Mouse (Mus musculus): Measurements from ENCODE around the gene Ccdc13. TPM values are rescaled to one million over a fixed set of nuclear protein-coding genes. Genes with fewer than 3 reads are reported as not detected.
A peak's percentile ranks its signal among the peaks of the same experiment; 100 is the strongest.

Ccdc13 gene
- polyA plus RNA-seq, 1 experiment, result 2.9 TPM

DNA sequence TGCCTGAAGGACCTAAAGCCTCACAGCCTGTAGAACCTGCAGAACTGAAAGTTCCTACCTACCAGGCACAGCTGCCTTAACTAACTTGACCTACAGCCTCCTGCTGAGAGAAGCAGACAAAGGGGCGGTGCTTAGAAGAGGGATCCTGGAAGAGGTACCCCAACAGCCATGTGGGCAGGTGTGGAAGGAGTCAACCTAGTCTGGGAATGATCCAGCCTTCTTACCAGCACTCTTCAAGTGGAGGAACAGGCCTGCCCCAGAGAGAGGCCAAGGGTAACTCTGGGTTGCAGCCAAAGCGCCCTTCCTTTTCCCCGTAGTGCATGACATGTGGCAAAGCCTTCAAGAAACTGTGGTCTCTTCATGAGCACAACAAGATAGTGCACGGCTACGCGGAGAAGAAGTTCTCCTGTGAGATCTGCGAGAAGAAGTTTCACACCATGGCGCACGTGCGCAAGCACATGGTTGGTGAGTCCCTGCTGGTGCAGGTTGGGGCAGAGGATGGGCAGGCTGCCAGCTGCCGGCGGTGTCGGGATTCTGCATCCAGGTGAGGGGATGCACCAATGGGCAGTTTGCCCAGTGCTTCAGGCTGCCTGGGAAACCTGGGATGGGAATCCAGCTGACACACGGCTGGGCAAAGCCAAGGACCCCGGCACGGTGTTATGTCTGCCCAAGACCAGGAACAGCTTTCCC, 74.0 kb downstream of the Ccdc13 start:
- no peak for TF ChIP-seq CTCF (IDR thresholded peaks at IDR 0.05; ENCODE audit: borderline replicate concordance, extremely low read depth, insufficient read depth, insufficient read length)
- no peak for TF ChIP-seq POLR2A (IDR thresholded peaks at IDR 0.05; ENCODE audit: borderline replicate concordance, extremely low read depth, insufficient read depth, insufficient read length, poor library complexity, severe bottlenecking)
- DNase-seq (ENCODE audit: low read depth), result no peak

DNA sequence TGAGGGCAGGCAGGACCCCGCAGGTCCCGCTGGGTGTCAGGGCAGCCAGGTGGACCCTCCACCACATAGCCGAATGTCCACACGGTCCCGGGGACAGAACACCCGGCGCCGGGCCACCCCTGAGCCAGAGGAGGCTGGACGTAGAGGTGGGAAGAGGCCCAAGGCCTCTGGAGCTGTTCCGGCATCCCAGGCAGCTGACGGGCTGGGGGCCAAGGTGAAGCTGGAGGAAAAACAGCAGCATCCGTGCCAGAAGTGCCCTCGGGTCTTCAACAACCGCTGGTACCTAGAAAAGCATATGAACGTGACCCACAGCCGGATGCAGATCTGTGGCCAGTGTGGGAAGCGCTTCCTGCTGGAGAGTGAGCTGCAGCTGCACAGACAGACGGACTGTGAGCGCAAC, 75.5 kb downstream of the Ccdc13 start:
- DNase-seq (ENCODE audit: low read depth), result no peak
- TF ChIP-seq POLR2A (IDR thresholded peaks at IDR 0.05; ENCODE audit: borderline replicate concordance, extremely low read depth, insufficient read depth, insufficient read length, poor library complexity, severe bottlenecking) (no peak), CTCF (IDR thresholded peaks at IDR 0.05; ENCODE audit: borderline replicate concordance, extremely low read depth, insufficient read depth, insufficient read length) (no peak)

DNA sequence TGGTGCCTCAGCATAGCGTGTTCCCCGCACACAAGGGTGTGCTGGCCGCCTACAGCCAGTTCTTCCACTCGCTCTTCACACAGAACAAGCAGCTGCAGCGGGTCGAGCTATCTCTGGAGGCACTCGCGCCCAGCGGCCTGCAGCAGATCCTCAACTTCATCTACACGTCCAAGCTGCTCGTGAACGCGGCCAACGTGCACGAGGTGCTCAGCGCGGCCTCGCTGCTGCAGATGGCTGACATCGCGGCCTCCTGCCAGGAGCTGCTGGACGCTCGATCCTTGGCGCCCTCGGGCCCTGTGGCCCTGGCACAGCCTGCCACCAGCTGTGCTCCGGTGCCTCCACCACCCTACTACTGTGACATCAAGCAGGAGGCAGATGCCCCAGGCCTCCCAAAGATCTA, 76.5 kb downstream of the Ccdc13 start:
- TF ChIP-seq CTCF (IDR thresholded peaks at IDR 0.05; ENCODE audit: borderline replicate concordance, extremely low read depth, insufficient read depth, insufficient read length), result no peak
- TF ChIP-seq POLR2A (IDR thresholded peaks at IDR 0.05; ENCODE audit: borderline replicate concordance, extremely low read depth, insufficient read depth, insufficient read length, poor library complexity, severe bottlenecking), result no peak
- DNase-seq (ENCODE audit: low read depth), result peak; percentile 43

DNA sequence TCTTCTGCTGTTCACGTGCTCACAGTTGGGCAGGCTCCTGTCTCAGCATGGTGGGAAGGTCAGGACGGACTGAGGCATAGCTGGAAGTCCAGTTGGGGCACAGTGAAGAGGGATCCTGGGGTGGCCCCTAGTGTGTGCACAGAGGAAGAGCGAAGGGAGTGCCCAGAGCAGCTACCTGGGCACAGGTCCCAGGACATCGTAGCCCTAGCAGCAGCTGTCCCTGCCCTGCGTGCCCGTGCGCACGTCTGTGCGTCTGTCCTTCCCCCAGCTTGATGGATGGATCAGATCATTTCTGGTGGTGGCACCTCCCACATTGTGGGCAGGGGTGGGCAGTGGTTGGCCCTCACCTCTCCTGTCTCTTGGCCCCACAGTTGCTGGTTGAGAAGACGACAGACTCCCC, 77.0 kb downstream of the Ccdc13 start:
- TF ChIP-seq POLR2A (IDR thresholded peaks at IDR 0.05; ENCODE audit: borderline replicate concordance, extremely low read depth, insufficient read depth, insufficient read length, poor library complexity, severe bottlenecking), result no peak
- TF ChIP-seq CTCF (IDR thresholded peaks at IDR 0.05; ENCODE audit: borderline replicate concordance, extremely low read depth, insufficient read depth, insufficient read length), result no peak
- no peak for DNase-seq (ENCODE audit: low read depth)

DNA sequence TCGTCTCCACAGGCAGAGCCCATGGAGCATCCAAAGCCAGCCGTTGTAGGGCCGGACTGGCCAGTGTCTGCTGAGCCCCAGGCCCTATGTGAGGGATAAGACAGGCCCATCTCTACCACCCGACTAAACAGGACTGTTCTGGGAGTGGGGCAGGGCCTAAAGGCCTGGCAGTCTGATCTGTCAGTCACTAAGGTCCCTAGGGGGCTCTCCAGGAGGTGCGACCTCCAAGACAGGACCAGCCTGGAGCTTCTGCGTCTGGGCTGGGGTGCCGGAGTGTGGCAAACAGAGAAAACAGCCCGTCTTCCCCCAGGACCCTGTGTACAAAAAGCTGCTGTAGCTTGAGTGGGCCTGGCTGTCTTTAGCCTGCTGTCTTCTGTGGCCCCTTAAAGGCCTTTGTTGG, 77.5 kb downstream of the Ccdc13 start:
- DNase-seq (ENCODE audit: low read depth), result no peak

DNA sequence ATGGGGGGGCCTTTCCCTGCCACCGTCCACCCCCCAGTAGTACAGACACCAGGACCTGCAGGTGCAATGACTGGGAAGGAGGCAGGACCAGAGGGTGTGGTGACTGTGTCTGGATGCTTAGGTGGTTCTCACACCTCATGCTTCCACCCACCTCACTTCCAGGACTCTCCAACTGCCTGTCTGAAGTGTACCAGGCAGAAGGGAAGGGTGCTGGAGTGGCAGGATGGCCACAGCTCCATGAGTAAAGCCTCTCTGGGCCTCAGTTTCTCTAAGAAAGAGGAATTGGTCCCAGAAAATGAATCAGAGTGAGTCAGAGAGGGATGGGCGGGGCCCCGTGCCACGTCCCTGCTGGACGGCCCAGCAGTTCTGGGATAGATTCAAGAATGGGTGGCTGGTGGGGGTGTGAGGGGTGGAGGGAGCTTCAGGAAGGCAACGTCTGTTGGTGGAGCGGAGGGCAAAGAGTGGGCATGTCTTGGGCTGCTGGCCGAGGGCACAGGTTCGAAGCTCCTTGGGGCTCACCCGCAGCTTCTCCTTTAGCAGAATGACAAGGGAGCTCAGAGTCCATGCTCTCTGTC, 78.1 kb downstream of the Ccdc13 start:
- no peak for DNase-seq (ENCODE audit: low read depth)
- TF ChIP-seq CTCF (IDR thresholded peaks at IDR 0.05; ENCODE audit: borderline replicate concordance, extremely low read depth, insufficient read depth, insufficient read length) (no peak), POLR2A (IDR thresholded peaks at IDR 0.05; ENCODE audit: borderline replicate concordance, extremely low read depth, insufficient read depth, insufficient read length, poor library complexity, severe bottlenecking) (no peak)

More for the DNA sequence above, 77.5 kb downstream of the Ccdc13 start:
- TF ChIP-seq CTCF (IDR thresholded peaks at IDR 0.05; ENCODE audit: borderline replicate concordance, extremely low read depth, insufficient read depth, insufficient read length), result no peak
- no peak for TF ChIP-seq POLR2A (IDR thresholded peaks at IDR 0.05; ENCODE audit: borderline replicate concordance, extremely low read depth, insufficient read depth, insufficient read length, poor library complexity, severe bottlenecking)

DNA sequence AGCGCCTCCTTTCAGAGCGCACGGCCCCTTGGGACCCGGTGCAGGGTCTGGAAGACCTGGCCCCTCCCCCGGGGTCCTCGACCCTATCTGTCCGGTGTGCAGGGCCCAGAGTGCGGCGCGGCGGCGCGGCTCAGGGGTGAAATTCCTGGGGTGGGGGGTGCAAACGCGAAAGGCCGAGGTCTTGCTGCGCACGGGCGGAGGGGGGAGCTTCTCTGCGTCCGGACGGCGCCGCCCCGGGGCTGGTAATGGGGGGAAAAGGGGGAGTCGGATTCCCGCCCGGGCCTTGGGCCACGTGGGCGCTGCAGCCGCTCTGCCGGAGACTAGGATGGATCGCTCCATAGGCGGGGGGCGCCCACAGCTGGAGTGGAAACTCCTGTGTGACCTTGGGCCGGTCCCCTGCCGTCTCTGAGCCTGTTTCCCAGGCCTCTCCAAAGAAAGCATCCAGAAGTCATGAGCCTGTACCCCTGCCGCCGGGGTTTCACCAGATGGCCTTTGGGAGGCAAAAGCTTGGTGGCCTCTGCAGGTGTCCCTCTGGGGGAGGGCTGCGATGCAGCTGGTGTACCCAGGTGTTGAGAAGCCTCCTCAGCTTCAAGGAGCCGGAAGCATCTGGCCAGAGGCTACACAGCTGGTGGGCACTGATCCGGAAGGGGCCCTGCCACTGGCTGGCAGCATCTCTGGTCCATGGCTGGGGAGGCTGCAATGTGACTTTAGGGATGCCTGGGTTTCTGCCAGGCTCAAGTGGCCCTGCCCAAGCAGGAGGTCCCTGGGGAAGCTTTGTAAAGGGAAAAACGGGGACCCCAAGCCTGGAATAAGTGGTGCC, 78.8 kb downstream of the Ccdc13 start:
- peak; percentile 83 for DNase-seq (ENCODE audit: low read depth)
- TF ChIP-seq POLR2A (IDR thresholded peaks at IDR 0.05; ENCODE audit: borderline replicate concordance, extremely low read depth, insufficient read depth, insufficient read length, poor library complexity, severe bottlenecking) (no peak), CTCF (IDR thresholded peaks at IDR 0.05; ENCODE audit: borderline replicate concordance, extremely low read depth, insufficient read depth, insufficient read length) (no peak)

DNA sequence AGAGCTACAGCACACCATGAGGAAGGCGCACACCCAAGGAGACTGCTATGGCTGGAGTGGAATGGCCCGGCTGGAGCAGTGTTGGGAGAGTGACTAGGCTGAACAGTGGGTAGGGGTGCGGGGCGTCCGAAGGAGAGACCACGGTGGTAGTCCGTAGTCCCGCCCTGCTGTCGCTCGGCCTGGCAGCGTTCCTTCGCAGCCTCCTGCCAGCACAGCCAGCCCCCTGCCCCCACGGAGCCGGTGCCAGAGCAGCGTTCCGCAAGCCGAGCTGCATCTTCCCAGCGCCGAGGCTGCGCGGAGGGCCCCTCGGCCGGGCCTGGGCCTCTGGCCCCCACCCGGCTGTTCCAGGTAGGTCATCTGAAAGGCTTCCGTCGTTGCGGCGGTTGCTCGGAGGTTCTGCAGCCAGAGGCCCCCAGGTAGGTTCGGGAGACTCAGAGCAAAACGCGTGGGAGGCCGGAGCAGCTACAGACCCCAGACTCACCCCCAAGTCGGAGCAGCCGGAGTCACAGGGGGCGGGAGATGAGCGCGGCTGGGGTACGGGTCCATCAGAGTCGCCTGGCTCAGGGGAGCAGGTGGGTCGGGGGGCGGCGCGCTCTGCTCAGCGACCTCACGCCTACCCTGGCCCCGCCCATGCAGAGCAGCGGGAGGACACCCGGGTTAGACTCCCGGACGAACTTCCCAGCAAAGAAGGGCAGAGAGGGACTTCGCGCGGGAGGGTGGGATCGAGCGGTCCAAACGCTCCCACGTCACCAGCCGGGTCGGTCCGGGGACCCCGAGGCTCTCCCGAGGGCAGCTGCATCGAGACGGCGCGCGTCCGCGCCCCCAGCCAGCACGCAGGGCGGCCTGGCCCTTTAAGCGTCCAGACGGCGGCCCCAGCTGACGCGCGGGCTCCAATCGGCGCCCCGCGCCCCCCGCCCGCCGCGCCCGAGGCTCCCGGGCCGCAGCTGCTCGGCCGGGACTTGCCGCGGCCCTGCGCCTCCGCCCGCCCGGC, 79.9 kb downstream of the Ccdc13 start, which contains the start of gene Zfp651:
Gene Zfp651, plus strand, starts transcription at position 240 of the 991 bp plus-strand sequence.
- TF ChIP-seq CTCF (IDR thresholded peaks at IDR 0.05; ENCODE audit: borderline replicate concordance, extremely low read depth, insufficient read depth, insufficient read length) (no peak), POLR2A (IDR thresholded peaks at IDR 0.05; ENCODE audit: borderline replicate concordance, extremely low read depth, insufficient read depth, insufficient read length, poor library complexity, severe bottlenecking) (peak; percentile 54)
- peak; percentile 89 for DNase-seq (ENCODE audit: low read depth)

DNA sequence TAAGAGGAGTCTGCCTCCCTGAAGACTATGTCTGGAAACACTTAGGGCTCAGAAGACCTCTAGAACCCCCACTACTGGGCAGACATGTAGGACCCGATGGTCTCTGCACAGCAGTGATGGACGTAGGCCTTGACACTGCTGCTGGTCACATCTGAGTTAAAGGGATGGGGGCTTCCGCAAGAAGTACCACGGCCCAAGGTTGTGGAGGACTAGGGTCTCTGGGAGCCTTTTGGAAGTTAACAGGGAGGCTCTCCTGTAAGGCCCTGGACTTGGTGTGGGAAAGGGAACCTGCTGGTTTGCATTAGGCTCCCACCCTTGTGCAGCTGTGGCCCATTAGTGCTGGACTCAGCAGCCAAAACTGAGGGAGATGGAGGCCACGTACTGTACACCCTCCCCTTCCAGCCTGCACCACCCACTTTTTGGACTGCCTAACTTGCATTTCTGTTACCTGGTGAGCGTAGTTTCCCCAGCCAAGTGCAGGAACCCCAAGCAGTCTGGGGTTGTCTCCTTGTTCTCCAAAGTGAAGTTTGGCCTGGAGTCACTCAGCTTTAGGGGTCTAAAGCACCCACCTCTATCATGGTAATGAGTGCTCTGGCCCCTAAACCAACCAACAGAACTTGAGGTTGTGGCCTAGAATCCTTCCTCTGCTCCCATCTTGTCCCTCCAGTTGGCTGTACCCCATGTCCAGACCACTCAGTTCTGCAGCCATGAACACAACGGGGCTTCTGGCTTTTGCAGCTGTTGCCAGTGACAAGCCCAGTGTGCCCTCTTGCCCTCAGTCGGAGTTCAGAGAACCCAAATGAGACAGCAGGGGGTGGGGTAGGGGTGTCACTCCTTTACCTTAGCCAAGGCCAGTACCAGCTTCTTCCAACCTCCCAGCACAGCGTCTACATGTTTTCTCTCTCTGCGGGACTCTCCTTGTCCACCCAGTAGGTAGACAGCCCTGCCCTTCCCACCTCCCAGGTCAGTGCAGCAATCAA, 81.1 kb downstream of the Ccdc13 start:
- TF ChIP-seq POLR2A (IDR thresholded peaks at IDR 0.05; ENCODE audit: borderline replicate concordance, extremely low read depth, insufficient read depth, insufficient read length, poor library complexity, severe bottlenecking), result no peak
- no peak for TF ChIP-seq CTCF (IDR thresholded peaks at IDR 0.05; ENCODE audit: borderline replicate concordance, extremely low read depth, insufficient read depth, insufficient read length)
- no peak for DNase-seq (ENCODE audit: low read depth)
